Comparison of ENCODE assay signal across 8 mouse cellular contexts in the genomic region with DNA sequence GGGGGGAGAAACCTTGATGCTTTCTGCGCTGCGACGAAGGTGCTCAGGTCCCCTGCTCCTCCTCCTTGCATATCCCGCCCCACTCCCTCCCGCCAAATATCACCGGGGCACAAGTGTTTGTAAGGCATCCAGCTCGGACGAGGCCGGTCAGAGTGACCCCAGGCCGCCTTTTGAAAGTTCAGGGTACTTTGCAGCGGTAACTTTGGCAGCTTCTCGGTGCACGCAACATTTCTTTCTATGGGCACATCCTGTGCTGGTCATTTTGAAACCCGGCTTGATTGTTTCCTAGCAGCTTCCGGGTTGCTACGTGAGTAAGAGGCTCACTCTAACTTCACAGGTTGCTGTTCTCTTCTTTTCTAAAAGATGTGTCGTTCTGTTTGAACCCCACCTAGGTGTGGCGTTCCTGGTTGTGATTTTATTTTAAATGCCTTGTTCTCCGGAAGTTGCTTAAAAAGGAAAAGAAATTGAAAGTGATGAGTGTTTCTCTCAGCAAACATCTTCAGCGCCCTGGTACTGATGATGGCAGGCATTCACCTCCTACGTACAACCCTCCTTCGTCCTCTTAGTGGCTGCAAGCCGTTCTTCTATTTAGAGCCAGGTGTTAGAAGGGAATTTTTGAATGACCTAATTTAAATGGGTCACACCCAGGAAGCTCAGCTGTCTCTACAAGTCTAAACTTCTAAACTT. TPM values are rescaled to one million over a fixed set of nuclear protein-coding genes. Genes with fewer than 3 reads are reported as not detected.
DNase-seq lines count a peak whose midpoint lies in the region; ATAC-seq and TF ChIP-seq lines count a peak whose summit lies in the region.

No protein-coding gene starts in this region.

- whole genome bisulfite sequencing in forebrain, postnatal 0 days, result 2% methylated on average over 22 of the region's 23 CpGs
- WGBS in kidney, embryonic 14.5 days, result 1% methylated on average over 23 of the region's 23 CpGs

- H3K36me3 ChIP-seq in forebrain, postnatal 0 days (ENCODE audit: insufficient read depth), result no peaks in the 10 kb centered on the region
- no peaks in the 10 kb centered on the region for H3K36me3 ChIP-seq in kidney, embryonic 14.5 days (ENCODE audit: control insufficient read depth, insufficient read depth, low read length)

- no peak overlapping the region for H3K9ac ChIP-seq in forebrain, postnatal 0 days
- H3K9ac ChIP-seq in kidney, embryonic 14.5 days (ENCODE audit: low read depth, low read length), result peak overlapping the region; percentile 63

- no peak for TF ChIP-seq CTCF in forebrain, postnatal 0 days (IDR thresholded peaks at IDR 0.05; ENCODE audit: low read depth)

- no peak overlapping the region for H3K27ac ChIP-seq in forebrain, postnatal 0 days (ENCODE audit: low read depth, low read length)
- no peak overlapping the region for H3K27ac ChIP-seq in kidney, embryonic 14.5 days (ENCODE audit: low read depth, low read length)

- no peaks in the 10 kb centered on the region for H3K9me3 ChIP-seq in forebrain, postnatal 0 days (ENCODE audit: low read length)
- no peaks in the 10 kb centered on the region for H3K9me3 ChIP-seq in kidney, embryonic 14.5 days (ENCODE audit: control insufficient read depth, low read length)

- peak; percentile 74 for DNase-seq in gastrocnemius, postnatal 25 days
- DNase-seq in gastrocnemius, postnatal 10 days, result no peak
- peak; percentile 35 for DNase-seq in NIH3T3 (ENCODE audit: low read depth)
- no peak for DNase-seq in forebrain, postnatal 0 days
- peak; percentile 41 for DNase-seq in lung, postnatal 25 days (ENCODE audit: low spot score)
- DNase-seq in spleen, postnatal 36 days (ENCODE audit: low spot score in 2 of 2), result peak; percentile 69 to 77
- DNase-seq in left cerebral cortex, adult 18-20 months (ENCODE audit: low spot score in 2 of 2), result no peak

- H3K4me2 ChIP-seq in forebrain, postnatal 0 days (ENCODE audit: low read depth), result peak overlapping the region; percentile 100
- H3K4me2 ChIP-seq in kidney, embryonic 14.5 days (replicated peaks; ENCODE audit: low read depth, low read length), result peak overlapping the region; percentile 99

- H3K4me1 ChIP-seq in forebrain, postnatal 0 days (ENCODE audit: insufficient read depth), result no peaks in the 10 kb centered on the region
- H3K4me1 ChIP-seq in kidney, embryonic 14.5 days (ENCODE audit: control insufficient read depth, insufficient read depth, low read length), result peaks cover 9% of the 10 kb centered on the region

- H3K4me3 ChIP-seq in forebrain, postnatal 0 days (ENCODE audit: low read depth, low read length), result peak overlapping the region; percentile 63
- peak overlapping the region; percentile 72 for H3K4me3 ChIP-seq in kidney, embryonic 14.5 days (ENCODE audit: low read length)

- 0 out of 2 replicates have a peak, but pooled peaks cover 7% of the 10 kb centered on the region for H3K27me3 ChIP-seq in forebrain, postnatal 0 days (ENCODE audit: insufficient read depth, low read length)
- peaks cover 13% of the 10 kb centered on the region for H3K27me3 ChIP-seq in kidney, embryonic 14.5 days (ENCODE audit: control insufficient read depth, insufficient read depth, low read length)

- ATAC-seq in forebrain, postnatal 0 days, result no peak
- no peak for ATAC-seq in kidney, embryonic 14.5 days (ENCODE audit: low FRiP score, low TSS enrichment)

RNA-seq across cellular contexts. Expression of gene Tbc1d1, which starts 4.7 kb away (rescaled TPM):
- total RNA-seq in gastrocnemius, postnatal 25 days (2021), result 10 to 100 TPM; 39.3 to 77.3 TPM
- 10 to 100 TPM; 35.5 to 36.8 TPM for total RNA-seq in gastrocnemius, postnatal 10 days (2021)
- total RNA-seq in forebrain, postnatal 0 days (2014; rRNA removed), result 20.5 and 22.2 TPM in 2 replicates
- polyA plus RNA-seq in forebrain, postnatal 0 days (2015; fragmentation: Nextera tagmentation; extraction: Ambion mirVana), result 5.7 and 5.9 TPM in 2 replicates
- polyA plus RNA-seq in kidney, embryonic 14.5 days (2014; fragmentation: Nextera tagmentation; extraction: Ambion mirVana), result 26.7 and 39.9 TPM in 2 replicates
- total RNA-seq in left cerebral cortex, adult 18-20 months (2021), result 10 to 100 TPM; 22.3 to 26.1 TPM

Comparison
In these comparisons a context has a peak if more than half of its experiments do, and no peak if none do; other contexts are left out.
1. DNase-seq: peak in gastrocnemius, postnatal 25 days (single experiment), NIH3T3 (single experiment), lung, postnatal 25 days (single experiment) and spleen, postnatal 36 days (2 of 2); none in gastrocnemius, postnatal 10 days (single experiment), forebrain, postnatal 0 days (single experiment) and left cerebral cortex, adult 18-20 months (0 of 2).